Mouse (Mus musculus): ENCODE results near the gene Prss22.
"Not testable (repeated sequence)": the region's sequence is repeated elsewhere in the genome, so short reads cannot be mapped to it uniquely, and the experiment has no call there.

Gene Prss22

GRCm38 (mm10) chr17:23947486-23947885, 50.4 kb downstream of the Prss22 start:
- DNase-seq (ENCODE audit: low read depth, low spot score): not testable (repeated sequence)

Data from CD4-positive helper T cell, adult 2 months (primary cell).